Mouse (Mus musculus): Measurements from ENCODE around the gene Nrd1.

The Nrd1 gene

DNA sequence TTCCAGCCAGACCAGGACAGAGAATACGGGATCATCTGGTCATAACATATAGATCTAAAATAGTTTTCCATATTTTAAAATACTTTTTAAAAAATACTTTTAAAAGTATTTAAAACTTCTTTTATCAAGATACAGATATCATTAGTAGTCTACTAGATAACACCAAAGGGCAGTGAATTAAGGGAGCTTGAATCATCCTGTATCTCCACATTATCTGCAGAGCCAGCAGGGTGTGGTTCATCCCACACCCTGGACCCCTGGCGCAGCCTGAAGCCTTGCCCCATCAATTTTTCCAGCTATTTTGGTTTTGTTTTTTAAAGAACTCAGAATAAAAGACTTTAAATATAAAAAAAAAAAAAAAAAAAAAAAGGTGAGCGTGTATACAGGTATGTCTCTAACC lies 98.4 kb downstream of the Nrd1 start:
- DNase-seq (ENCODE audit: low read depth): no peak

DNA sequence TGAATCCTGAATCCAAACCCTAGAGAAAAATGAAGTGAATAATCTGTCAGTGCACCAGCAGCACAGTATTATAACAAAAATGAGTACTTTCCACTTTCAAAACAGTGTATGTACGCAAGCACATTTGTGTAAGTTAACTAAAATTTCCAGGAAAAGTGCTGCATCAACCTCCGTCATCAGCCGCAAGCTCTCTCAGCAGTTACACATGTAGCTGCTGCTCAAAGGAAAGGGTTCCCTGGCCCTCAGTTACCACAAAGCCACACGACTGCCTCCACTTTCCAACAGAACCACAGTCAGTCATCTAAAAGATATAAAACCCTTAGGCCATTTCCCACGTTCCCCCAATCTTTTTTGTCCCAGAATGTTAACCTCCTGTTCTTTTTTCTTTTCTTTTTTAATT lies 102.1 kb downstream of the Nrd1 start:
- DNase-seq (ENCODE audit: low read depth): no peak

DNA sequence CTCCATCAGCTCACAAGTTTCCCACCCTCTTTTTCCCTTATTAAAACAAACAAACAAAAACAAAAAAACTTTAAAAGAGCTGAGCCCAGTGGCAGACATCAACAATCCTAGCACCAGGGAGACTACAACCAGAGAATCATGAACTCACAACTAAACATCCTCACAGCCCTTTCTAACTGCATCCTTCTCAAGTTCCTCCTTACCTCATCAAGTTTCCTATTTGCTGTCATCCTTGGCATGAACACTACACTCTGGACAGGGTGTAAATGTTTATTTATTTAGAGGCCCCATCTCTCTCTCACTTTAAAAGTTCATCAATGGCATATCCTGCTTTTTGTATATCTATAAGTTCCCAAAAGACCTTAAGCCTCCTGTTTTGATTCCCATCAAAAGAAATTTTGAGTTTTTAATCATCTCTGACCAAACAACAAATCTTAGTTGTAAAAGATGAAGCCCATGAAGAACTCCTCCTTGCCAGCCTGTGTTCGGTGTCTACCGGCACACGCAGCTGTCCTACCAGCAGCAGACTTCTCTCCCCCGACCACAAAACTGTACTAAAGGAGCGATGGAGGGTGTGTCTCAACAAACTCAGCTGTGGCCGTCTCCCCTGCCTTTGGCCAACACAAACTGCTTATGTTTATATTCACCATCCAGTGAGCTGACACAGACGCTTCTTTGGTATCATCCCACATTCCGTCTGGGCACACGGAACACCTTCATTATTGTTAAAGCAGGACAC lies 102.9 kb downstream of the Nrd1 start:
- DNase-seq (ENCODE audit: low read depth): no peak

DNA sequence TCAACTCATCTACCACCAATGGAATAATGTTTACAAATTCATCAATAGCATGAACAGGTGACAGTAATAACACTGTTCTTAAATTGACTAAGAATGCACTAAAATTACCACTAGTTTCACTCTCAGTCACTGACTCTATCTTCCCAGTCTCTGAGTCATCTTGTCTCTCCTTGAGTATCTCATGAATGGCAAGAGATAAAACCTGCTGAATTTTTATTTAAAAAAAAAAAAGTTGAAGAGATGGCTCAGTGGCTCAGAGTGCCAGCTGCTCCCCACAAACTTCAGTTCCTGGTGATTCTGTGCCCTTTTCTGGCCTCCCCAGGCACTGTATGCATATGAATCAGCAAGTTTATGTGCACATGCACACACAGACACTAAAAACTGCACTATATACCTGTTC lies 104.8 kb downstream of the Nrd1 start:
- DNase-seq (ENCODE audit: low read depth): no peak

DNA sequence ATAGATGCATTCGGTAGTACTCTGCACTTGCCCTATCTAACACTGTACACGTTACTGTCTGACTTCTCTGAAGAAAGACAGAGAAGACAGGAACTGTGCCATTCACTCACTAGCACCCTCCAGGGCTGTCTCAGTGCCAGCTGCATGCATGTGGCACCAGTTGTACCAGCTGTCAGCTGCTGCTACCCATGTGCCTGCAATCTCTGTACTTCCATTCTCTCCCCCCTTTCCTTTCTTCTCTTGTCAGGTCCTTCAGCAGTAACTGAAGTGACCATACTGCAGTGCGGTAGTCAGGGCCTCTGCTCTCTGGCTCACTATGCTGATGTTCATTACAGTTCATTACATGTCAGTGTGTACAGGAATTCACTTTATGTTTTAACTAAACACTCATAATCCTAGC lies 105.6 kb downstream of the Nrd1 start:
- no peak for DNase-seq (ENCODE audit: low read depth)

DNA sequence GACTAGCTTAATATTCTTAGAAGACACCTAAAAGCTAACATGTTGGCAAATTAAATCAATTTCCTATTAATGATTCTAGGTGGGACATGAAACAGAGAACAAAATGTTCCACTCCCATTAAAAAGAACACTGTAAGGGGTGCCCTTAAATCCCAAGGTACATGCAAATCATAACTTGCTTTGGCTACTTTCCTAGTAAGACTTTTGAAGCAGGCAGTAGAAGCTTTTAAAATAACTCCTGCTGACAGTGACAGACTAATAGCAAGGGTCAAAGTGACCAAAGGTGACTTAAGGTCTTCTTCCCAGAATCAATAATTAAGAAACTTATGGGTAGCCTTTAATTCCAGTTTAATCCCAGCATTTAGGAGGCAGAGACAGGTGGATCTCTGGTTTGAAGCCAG lies 106.1 kb downstream of the Nrd1 start:
- no peak for DNase-seq (ENCODE audit: low read depth)

DNA sequence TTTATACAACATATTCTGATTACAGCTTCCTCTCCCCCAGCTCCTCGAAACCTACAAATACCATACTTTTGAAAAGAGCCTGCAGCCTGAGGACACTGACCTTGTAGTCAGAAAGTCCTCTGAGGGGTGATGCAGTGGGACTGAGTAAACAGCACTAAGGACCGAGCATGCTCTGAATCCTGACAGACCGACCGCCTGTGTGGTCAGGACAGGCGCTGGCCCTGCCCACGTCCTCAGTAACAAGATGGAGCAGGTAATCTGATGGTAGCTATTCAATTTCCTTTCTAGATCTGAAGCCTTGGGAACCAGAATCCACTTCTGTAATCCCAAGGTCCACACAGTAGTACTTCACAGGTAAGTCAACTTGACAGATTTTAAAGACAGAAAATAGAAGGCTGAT lies 108.6 kb downstream of the Nrd1 start:
- no peak for DNase-seq (ENCODE audit: low read depth)

DNA sequence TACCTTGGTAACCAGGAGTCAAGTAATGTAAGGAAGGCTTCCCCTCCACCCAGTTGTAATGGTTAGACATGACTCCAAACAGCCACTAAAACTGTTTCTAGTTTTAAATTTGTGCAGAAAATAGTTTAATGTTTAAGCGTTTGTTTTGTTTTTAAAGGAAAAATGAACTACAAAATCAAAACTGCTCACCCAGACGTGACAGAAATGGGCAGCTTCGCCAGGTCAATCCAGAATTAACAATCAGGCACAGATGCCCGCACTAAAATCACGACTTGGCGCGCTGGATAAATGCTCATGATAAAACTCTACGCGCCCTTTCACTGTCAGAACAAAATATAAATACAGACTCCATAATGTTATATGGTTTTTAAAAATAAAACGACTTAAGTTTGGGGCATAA lies 109.2 kb downstream of the Nrd1 start:
- no peak for DNase-seq (ENCODE audit: low read depth)

DNA sequence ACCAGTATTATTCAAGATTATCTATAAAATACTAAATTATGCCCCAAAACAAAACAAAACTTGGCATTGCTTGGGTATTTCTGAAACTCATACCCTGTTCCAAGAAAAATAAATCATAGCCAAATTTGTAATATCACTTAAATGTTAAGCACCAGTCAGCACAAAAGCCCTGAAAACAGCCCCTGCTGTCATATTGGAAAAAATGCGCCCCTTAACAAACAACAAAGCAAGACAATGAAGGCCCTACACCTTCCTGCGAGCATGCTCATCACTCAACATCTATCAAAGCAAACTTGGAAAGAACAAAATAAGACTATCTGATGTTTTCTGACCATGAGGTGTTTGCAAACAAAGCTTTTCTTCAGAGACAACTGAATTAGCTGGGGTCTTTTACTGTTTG lies 110.5 kb downstream of the Nrd1 start:
- no peak for DNase-seq (ENCODE audit: low read depth)

Data from c-Kit-positive CD71-negative TER-119-negative erythroid progenitor cells, embryonic 14.5 days (primary cell).